Mouse (Mus musculus) lung, postnatal 0 days (tissue): ENCODE results near the gene Nme4.

Experiments used
- CTCF ChIP-seq: IDR thresholded peaks from 2 replicates; pipeline ENCODE4 v1.5.1; 2016; ENCODE audit warnings: antibody characterized with exemption, mild to moderate bottlenecking
- EP300 ChIP-seq: IDR thresholded peaks from 2 replicates; pipeline ENCODE4 v1.6.1; 2016; ENCODE audit warnings: antibody characterized with exemption, mild to moderate bottlenecking, control low read depth

GRCm38 (mm10) chr17:26075246-26075645 is 20.2 kb downstream of the Nme4 start:
- no peak for TF ChIP-seq CTCF
- no peak for TF ChIP-seq EP300
